Mouse (Mus musculus): ENCODE measurements at regions not wholly inside any gene's neighbourhood (a gene's known extent, or its start where the extent isn't known, plus 50 kb on each side); places are given as distances from the start of the nearest gene placed in this dataset.
"Not testable (repeated sequence)": the region's sequence is repeated elsewhere in the genome, so short reads cannot be mapped to it uniquely, and the experiment has no call there.

DNA sequence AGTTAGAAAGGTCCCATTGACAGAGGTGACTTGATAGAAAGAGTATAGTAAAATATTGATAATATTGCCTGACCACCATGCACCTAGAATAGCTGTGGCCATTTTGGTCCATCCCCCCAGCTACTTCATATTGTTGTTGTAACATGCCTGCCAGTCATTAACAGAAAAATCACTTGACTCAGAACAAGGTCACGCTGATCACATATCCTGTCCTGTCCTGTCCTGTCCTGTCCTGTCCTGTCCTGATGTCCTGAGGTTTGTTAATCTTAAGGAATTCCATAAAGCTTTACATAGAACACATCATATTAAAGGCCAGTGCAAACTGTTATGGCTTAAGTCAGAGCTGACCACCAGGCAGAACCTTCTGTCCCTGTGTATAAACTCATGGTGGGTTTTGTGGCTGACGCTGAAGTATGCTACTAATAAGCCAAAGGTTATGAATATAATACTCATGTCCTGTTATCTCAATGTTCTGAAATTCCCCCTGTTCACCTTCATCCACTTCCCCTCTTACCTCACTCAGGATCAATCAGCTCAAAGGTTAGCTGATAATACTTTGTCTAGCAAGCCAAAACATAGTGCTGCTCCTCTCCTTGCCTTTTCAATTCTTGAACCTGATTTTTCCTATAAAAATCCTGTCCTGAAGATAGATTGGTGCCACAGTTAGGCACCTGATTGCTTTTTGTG lies 173.7 kb downstream of the Alg10b start:
- Histone ChIP-seq H3K27me3 (ENCODE audit: control insufficient read depth, insufficient read depth, low read length) (no peaks in the 10 kb centered on the region), H3K27ac (replicated peaks in 1 of 2; ENCODE audit: control insufficient read depth in 1 of 2, insufficient read depth in 1 of 2, low read depth in 2 of 2, low read length in 2 of 2) (no peak overlapping the region), H3K4me3 (ENCODE audit: control insufficient read depth in 1 of 2, insufficient read depth in 1 of 2, low read depth in 1 of 2, low read length in 2 of 2) (no peak overlapping the region), H3K4me1 (ENCODE audit: control insufficient read depth in 2 of 2, insufficient read depth in 2 of 2, low read length in 2 of 2) (no peaks in the 10 kb centered on the region), H3K9ac (ENCODE audit: low read length) (no peak overlapping the region), H3K4me2 (ENCODE audit: low read length) (no peak overlapping the region), H3K36me3 (ENCODE audit: control insufficient read depth, insufficient read depth, low read length) (no peaks in the 10 kb centered on the region), H3K9me3 (ENCODE audit: control insufficient read depth, low read length) (no peaks in the 10 kb centered on the region)
- 81% methylated on average over 2 of the region's 2 CpGs for WGBS
- ATAC-seq (ENCODE audit: insufficient number of reproducible peaks, insufficient read depth, low FRiP score, low read depth), result no peak

DNA sequence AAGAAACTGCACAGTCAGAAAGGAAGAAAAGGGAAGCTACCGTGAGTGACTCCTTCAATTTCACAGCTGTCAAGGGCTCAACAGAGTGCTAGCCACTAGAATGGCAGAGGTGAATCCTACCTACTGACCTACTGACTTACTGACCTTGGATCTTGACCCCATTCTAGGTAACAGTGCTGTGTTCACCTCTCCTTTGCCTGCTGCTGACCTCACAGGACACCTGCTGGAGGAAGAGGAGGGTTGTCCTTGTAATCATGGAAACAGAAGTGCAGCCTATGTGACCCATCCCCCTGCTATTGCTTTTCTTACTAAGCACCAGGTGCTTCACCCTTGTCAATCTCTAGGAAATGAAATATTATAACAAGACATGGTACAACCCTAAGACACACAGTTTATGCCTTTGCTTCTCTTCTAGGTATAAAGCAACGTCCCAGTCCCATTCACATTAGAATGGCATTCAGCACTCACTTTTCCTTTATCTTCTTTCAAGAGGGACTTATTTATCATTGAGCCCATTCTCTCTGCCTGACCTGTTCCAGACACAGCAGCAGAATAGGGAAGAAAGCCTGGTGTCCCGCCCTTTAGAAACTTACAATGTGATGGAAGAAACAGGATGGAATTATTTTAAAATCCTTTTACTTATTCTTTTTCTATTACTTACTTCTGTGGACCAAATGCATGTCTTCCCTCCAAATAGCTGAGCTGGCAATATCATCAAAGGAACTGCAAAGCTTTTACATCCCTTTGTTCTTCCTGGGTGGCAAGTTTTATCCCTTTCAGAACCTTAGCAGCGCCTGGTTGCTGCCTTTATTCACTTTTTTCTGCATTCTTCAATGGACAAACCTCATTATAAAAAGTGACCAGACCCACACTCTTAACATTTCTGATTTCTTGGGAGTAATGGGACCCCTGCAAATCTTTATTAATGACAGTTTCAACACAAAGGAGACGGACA lies 176.5 kb downstream of the Alg10b start:
- Histone ChIP-seq H3K27ac (replicated peaks in 1 of 2; ENCODE audit: control insufficient read depth in 1 of 2, insufficient read depth in 1 of 2, low read depth in 2 of 2, low read length in 2 of 2) (no peak overlapping the region), H3K36me3 (ENCODE audit: control insufficient read depth, insufficient read depth, low read length) (no peaks in the 10 kb centered on the region), H3K4me3 (ENCODE audit: control insufficient read depth in 1 of 2, insufficient read depth in 1 of 2, low read depth in 1 of 2, low read length in 2 of 2) (no peak overlapping the region), H3K4me1 (ENCODE audit: control insufficient read depth in 2 of 2, insufficient read depth in 2 of 2, low read length in 2 of 2) (no peaks in the 10 kb centered on the region), H3K9ac (ENCODE audit: low read length) (no peak overlapping the region), H3K4me2 (ENCODE audit: low read length) (no peak overlapping the region), H3K27me3 (ENCODE audit: control insufficient read depth, insufficient read depth, low read length) (no peaks in the 10 kb centered on the region), H3K9me3 (ENCODE audit: control insufficient read depth, low read length) (no peaks in the 10 kb centered on the region)
- no peak for ATAC-seq (ENCODE audit: insufficient number of reproducible peaks, insufficient read depth, low FRiP score, low read depth)
- WGBS, result 53% methylated on average over 5 of the region's 5 CpGs

DNA sequence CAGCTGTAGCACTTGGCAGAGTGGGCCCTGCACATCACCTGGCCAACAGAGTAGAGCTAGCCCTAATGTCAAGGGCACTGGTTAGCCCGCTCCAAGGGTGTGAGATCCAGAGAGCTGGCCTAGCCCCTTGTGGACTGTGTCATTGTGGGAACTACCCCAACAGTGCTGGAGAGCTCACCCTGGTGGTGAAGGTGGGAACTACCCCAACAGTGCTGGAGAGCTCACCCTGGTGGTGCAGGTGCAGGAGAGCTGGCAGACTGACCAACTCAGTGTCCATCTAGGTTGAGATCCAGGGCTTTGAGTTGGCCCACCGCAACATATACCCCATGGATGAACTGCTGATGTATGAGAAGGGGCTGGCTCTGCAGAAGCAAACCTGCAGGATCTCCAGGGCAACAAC lies 196.7 kb downstream of the Alg10b start:
- Histone ChIP-seq H3K4me2 (ENCODE audit: low read length) (no peak overlapping the region), H3K27ac (replicated peaks in 1 of 2; ENCODE audit: control insufficient read depth in 1 of 2, insufficient read depth in 1 of 2, low read depth in 2 of 2, low read length in 2 of 2) (no peak overlapping the region), H3K36me3 (ENCODE audit: control insufficient read depth, insufficient read depth, low read length) (no peaks in the 10 kb centered on the region), H3K4me3 (ENCODE audit: control insufficient read depth in 1 of 2, insufficient read depth in 1 of 2, low read depth in 1 of 2, low read length in 2 of 2) (no peak overlapping the region), H3K4me1 (ENCODE audit: control insufficient read depth in 2 of 2, insufficient read depth in 2 of 2, low read length in 2 of 2) (no peaks in the 10 kb centered on the region), H3K9ac (ENCODE audit: low read length) (no peak overlapping the region), H3K9me3 (ENCODE audit: control insufficient read depth, low read length) (no peaks in the 10 kb centered on the region), H3K27me3 (ENCODE audit: control insufficient read depth, insufficient read depth, low read length) (no peaks in the 10 kb centered on the region)
- 94% methylated on average over 2 of the region's 2 CpGs for WGBS
- ATAC-seq (ENCODE audit: insufficient number of reproducible peaks, insufficient read depth, low FRiP score, low read depth), result no peak

DNA sequence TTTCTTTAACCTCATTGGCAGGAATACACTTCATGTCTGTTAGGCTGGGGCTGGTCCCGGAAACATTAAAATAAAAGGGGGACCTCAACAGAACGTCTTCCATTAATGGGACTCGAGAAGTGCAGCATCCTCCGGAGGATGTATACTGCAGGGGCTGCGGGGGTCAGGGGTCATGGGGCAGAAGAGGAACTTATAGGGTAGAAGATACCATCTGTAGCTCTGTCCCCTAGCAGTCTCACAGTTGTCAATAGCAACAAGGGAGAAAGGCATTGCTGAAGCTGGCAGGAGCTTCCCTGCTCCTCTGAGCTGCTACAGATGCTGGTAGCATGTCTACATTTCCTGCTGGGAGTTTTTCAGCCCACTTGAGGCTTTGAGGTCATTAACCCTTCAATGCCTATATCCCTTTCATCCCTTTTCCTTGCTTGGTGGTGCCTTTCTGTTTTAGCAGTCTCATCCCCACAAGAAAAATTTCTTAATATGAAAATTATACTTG lies 198.1 kb downstream of the Alg10b start:
- no peak for ATAC-seq (ENCODE audit: insufficient number of reproducible peaks, insufficient read depth, low FRiP score, low read depth)
- 51% methylated on average over 5 of the region's 5 CpGs for WGBS
- Histone ChIP-seq H3K4me2 (ENCODE audit: low read length) (no peak overlapping the region), H3K4me3 (ENCODE audit: control insufficient read depth in 1 of 2, insufficient read depth in 1 of 2, low read depth in 1 of 2, low read length in 2 of 2) (no peak overlapping the region), H3K9me3 (ENCODE audit: control insufficient read depth, low read length) (no peaks in the 10 kb centered on the region), H3K27me3 (ENCODE audit: control insufficient read depth, insufficient read depth, low read length) (no peaks in the 10 kb centered on the region), H3K4me1 (ENCODE audit: control insufficient read depth in 2 of 2, insufficient read depth in 2 of 2, low read length in 2 of 2) (no peaks in the 10 kb centered on the region), H3K36me3 (ENCODE audit: control insufficient read depth, insufficient read depth, low read length) (no peaks in the 10 kb centered on the region), H3K9ac (ENCODE audit: low read length) (no peak overlapping the region), H3K27ac (replicated peaks in 1 of 2; ENCODE audit: control insufficient read depth in 1 of 2, insufficient read depth in 1 of 2, low read depth in 2 of 2, low read length in 2 of 2) (no peak overlapping the region)

DNA sequence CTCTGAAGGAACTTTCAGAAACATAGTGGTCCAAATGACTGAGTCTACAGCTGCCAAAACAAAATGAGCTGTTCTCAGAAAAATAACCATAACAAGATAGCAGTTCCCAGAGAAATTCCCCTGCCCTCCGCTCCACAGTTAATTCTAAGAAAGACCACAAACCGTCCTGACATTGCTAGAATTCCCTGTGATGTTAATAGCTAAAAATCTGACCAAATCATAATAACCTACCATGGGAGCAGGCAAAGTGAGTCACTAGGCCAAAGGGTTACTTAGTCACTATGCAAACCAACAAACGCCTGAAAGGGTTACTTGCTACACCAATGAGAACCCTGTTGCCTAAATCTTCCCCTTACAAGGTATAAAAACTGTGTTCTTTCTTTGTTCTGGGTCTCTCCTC lies 206.9 kb downstream of the Alg10b start:
- not testable (repeated sequence) for H3K27me3 ChIP-seq (ENCODE audit: control insufficient read depth, insufficient read depth, low read length); H3K9me3 ChIP-seq (ENCODE audit: control insufficient read depth, low read length); ATAC-seq (ENCODE audit: insufficient number of reproducible peaks, insufficient read depth, low FRiP score, low read depth); H3K4me3 ChIP-seq (ENCODE audit: control insufficient read depth in 1 of 2, insufficient read depth in 1 of 2, low read depth in 1 of 2, low read length in 2 of 2); H3K36me3 ChIP-seq (ENCODE audit: control insufficient read depth, insufficient read depth, low read length); H3K4me2 ChIP-seq (ENCODE audit: low read length); H3K4me1 ChIP-seq (ENCODE audit: control insufficient read depth in 2 of 2, insufficient read depth in 2 of 2, low read length in 2 of 2); H3K9ac ChIP-seq (ENCODE audit: low read length); H3K27ac ChIP-seq (replicated peaks in 1 of 2; ENCODE audit: control insufficient read depth in 1 of 2, insufficient read depth in 1 of 2, low read depth in 2 of 2, low read length in 2 of 2)
- WGBS, result 86% methylated on average over 3 of the region's 3 CpGs

DNA sequence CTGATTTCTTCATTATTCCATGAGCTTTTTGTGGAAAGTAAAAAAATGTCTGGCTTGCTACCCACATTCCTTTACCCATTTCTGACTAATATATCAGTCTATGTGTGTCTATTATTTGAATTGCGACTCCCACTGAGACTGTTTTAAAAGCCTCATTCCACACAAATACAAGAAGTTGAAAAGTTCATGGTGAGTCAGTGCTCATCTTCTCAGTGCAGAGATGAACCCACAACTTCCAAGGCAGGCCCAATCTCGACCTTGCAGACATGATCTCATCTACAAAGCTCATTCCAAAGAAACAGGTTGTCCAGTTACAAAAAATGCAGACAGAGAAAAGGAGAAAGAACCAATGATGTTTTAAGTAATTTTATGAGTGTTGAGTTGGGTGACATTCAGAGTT lies 208.0 kb downstream of the Alg10b start:
- ATAC-seq (ENCODE audit: insufficient number of reproducible peaks, insufficient read depth, low FRiP score, low read depth), result no peak
- Histone ChIP-seq H3K4me3 (ENCODE audit: control insufficient read depth in 1 of 2, insufficient read depth in 1 of 2, low read depth in 1 of 2, low read length in 2 of 2) (no peak overlapping the region), H3K9me3 (ENCODE audit: control insufficient read depth, low read length) (no peaks in the 10 kb centered on the region), H3K4me2 (ENCODE audit: low read length) (no peak overlapping the region), H3K27me3 (ENCODE audit: control insufficient read depth, insufficient read depth, low read length) (no peaks in the 10 kb centered on the region), H3K4me1 (ENCODE audit: control insufficient read depth in 2 of 2, insufficient read depth in 2 of 2, low read length in 2 of 2) (no peaks in the 10 kb centered on the region), H3K9ac (ENCODE audit: low read length) (no peak overlapping the region), H3K36me3 (ENCODE audit: control insufficient read depth, insufficient read depth, low read length) (no peaks in the 10 kb centered on the region), H3K27ac (replicated peaks in 1 of 2; ENCODE audit: control insufficient read depth in 1 of 2, insufficient read depth in 1 of 2, low read depth in 2 of 2, low read length in 2 of 2) (no peak overlapping the region)
- WGBS, result 73% methylated on average over 2 of the region's 2 CpGs

DNA sequence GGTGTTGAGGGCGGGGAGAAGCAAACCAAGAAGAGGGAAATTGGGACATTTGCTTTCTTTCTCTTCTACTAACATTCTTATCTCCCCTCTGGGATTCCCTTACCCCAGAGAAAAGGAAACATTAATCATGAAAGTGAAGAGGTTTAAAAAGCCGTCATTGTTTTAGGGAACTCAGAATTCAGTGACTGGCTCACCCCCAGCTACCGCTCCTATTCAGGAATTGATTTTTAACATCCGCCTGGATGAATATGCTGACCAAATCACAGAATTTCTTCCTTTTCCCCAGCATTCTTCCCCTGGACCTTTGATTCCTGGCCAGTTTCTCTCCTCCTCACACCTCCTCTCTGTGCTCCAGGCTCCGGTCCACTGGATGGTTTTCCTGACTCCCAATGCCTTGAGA lies 211.2 kb downstream of the Alg10b start:
- Histone ChIP-seq H3K36me3 (ENCODE audit: control insufficient read depth, insufficient read depth, low read length) (no peaks in the 10 kb centered on the region), H3K27ac (replicated peaks in 1 of 2; ENCODE audit: control insufficient read depth in 1 of 2, insufficient read depth in 1 of 2, low read depth in 2 of 2, low read length in 2 of 2) (no peak overlapping the region)
- WGBS, result 39% methylated on average over 5 of the region's 5 CpGs

More for the DNA sequence above, 211.2 kb downstream of the Alg10b start:
- H3K9ac ChIP-seq (ENCODE audit: low read length), result no peak overlapping the region
- no peak overlapping the region for H3K4me2 ChIP-seq (ENCODE audit: low read length)
- H3K4me1 ChIP-seq (ENCODE audit: control insufficient read depth in 2 of 2, insufficient read depth in 2 of 2, low read length in 2 of 2), result no peaks in the 10 kb centered on the region
- no peak overlapping the region for H3K4me3 ChIP-seq (ENCODE audit: control insufficient read depth in 1 of 2, insufficient read depth in 1 of 2, low read depth in 1 of 2, low read length in 2 of 2)
- no peak for ATAC-seq (ENCODE audit: insufficient number of reproducible peaks, insufficient read depth, low FRiP score, low read depth)
- H3K9me3 ChIP-seq (ENCODE audit: control insufficient read depth, low read length), result no peaks in the 10 kb centered on the region
- no peaks in the 10 kb centered on the region for H3K27me3 ChIP-seq (ENCODE audit: control insufficient read depth, insufficient read depth, low read length)
